In the genomic region with DNA sequence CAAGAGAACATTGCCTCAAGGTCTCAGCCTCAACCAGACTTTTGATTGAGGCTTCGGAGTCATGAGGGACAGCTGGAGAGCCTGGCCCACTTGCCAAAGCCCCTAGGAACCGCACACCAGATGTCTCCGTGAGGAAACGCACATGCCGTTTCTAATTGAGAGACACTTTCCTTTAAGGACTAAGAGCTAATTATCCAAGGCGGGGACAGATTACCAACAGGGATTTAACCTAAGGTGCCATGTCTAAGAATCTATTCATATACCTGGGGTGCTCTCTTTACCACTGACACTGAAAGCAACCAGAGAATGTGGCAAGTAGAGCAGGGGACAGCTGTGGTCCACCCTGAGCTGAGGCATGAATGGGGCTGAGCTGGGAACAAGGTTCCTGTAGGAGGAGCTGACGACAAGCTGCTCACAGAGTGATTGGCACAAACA, we compare ENCODE assay signal across 18 mouse cellular contexts.
DNase-seq lines count a peak whose midpoint lies in the region; ATAC-seq and TF ChIP-seq lines count a peak whose summit lies in the region.
"Had no signal": no experiment of that assay in that cellular context is flagged by ENCODE, and none has a peak within 500 bp of the region (broad histone marks: within the 10 kb centered on the region; RNA-seq: fewer than 3 reads in every experiment).

No protein-coding gene starts in this region.

- H3K9ac ChIP-seq in embryonic facial prominence, embryonic 11.5 days (replicated peaks; ENCODE audit: low read length) = no peak overlapping the region
- no peak overlapping the region for H3K9ac ChIP-seq in midbrain, embryonic 13.5 days (replicated peaks)
- no peak overlapping the region for H3K9ac ChIP-seq in midbrain, postnatal 0 days (replicated peaks; ENCODE audit: low read length, poor library complexity, severe bottlenecking)
- no peak overlapping the region for H3K9ac ChIP-seq in forebrain, embryonic 13.5 days
- H3K9ac ChIP-seq: heart, embryonic 13.5 days; liver, embryonic 14.5 days had no signal

- 43% methylated on average over 7 of the region's 7 CpGs for WGBS in embryonic facial prominence, embryonic 11.5 days
- 54% methylated on average over 7 of the region's 7 CpGs for WGBS in embryonic facial prominence, embryonic 10.5 days
- 44% methylated on average over 7 of the region's 7 CpGs for WGBS in midbrain, embryonic 13.5 days
- WGBS in midbrain, postnatal 0 days = 45% methylated on average over 7 of the region's 7 CpGs
- WGBS in forebrain, embryonic 13.5 days = 24% methylated on average over 7 of the region's 7 CpGs

- H3K9me3 ChIP-seq in embryonic facial prominence, embryonic 11.5 days (replicated peaks; ENCODE audit: control insufficient read depth, low read length) = no peaks in the 10 kb centered on the region
- no peaks in the 10 kb centered on the region for H3K9me3 ChIP-seq in embryonic facial prominence, embryonic 10.5 days
- H3K9me3 ChIP-seq in midbrain, embryonic 13.5 days = no peaks in the 10 kb centered on the region
- no peaks in the 10 kb centered on the region for H3K9me3 ChIP-seq in midbrain, postnatal 0 days (ENCODE audit: low read length)
- no peaks in the 10 kb centered on the region for H3K9me3 ChIP-seq in forebrain, embryonic 13.5 days (replicated peaks)
- H3K9me3 ChIP-seq: heart, embryonic 13.5 days had no signal

- ATAC-seq in embryonic facial prominence, embryonic 11.5 days (replicated peaks; ENCODE audit: insufficient number of reproducible peaks, low FRiP score, low TSS enrichment, low read depth) = no peak
- ATAC-seq in midbrain, embryonic 13.5 days = peak; percentile 46; the same call in 1 of the 2 replicates
- no peak for ATAC-seq in midbrain, postnatal 0 days (ENCODE audit: low FRiP score)
- ATAC-seq in forebrain, embryonic 13.5 days = peak; percentile 81

- H3K27ac ChIP-seq in embryonic facial prominence, embryonic 11.5 days (replicated peaks; ENCODE audit: low read depth, low read length) = no peak overlapping the region
- H3K27ac ChIP-seq in embryonic facial prominence, embryonic 10.5 days (replicated peaks) = no peak overlapping the region
- H3K27ac ChIP-seq in midbrain, embryonic 13.5 days = no peak overlapping the region
- H3K27ac ChIP-seq in midbrain, postnatal 0 days (ENCODE audit: low read depth, low read length) = no peak overlapping the region
- peak overlapping the region; percentile 59 for H3K27ac ChIP-seq in forebrain, embryonic 13.5 days
- H3K27ac ChIP-seq: gastrocnemius, adult 2 months; heart, embryonic 13.5 days; kidney, postnatal 0 days; liver, embryonic 14.5 days had no signal

- H3K36me3 ChIP-seq in embryonic facial prominence, embryonic 11.5 days (replicated peaks; ENCODE audit: control insufficient read depth, insufficient read depth, low read depth, low read length) = no peaks in the 10 kb centered on the region
- no peaks in the 10 kb centered on the region for H3K36me3 ChIP-seq in embryonic facial prominence, embryonic 10.5 days (replicated peaks)
- no peaks in the 10 kb centered on the region for H3K36me3 ChIP-seq in midbrain, embryonic 13.5 days
- H3K36me3 ChIP-seq in midbrain, postnatal 0 days (ENCODE audit: insufficient read depth, low read length) = no peaks in the 10 kb centered on the region
- H3K36me3 ChIP-seq in forebrain, embryonic 13.5 days (ENCODE audit: poor library complexity, severe bottlenecking) = no peaks in the 10 kb centered on the region
- H3K36me3 ChIP-seq: heart, embryonic 13.5 days had no signal

- DNase-seq in embryonic facial prominence, embryonic 11.5 days (ENCODE audit: low spot score) = peak; percentile 17
- DNase-seq in embryonic facial prominence, embryonic 10.5 days (ENCODE audit: low spot score) = no peak
- no peak for DNase-seq in midbrain, postnatal 0 days (ENCODE audit: low spot score)
- peak; percentile 66 for DNase-seq in retina, embryonic 14.5 days (ENCODE audit: low spot score)
- no peak for DNase-seq in ovary, postnatal 14 days (ENCODE audit: low spot score)
- no peak for DNase-seq in B cell, adult 2 months
- DNase-seq: adrenal gland, postnatal 10 days; cerebellum, adult 18-20 months; gastrocnemius, adult 2 months; heart, postnatal 36 days; kidney, adult 11 months; layer of hippocampus, postnatal 36 days had no signal

- no peak for TF ChIP-seq CTCF in midbrain, postnatal 0 days (IDR thresholded peaks at IDR 0.05)

- H3K27me3 ChIP-seq in embryonic facial prominence, embryonic 11.5 days (ENCODE audit: control insufficient read depth, insufficient read depth, low read length) = no peaks in the 10 kb centered on the region
- no peaks in the 10 kb centered on the region for H3K27me3 ChIP-seq in embryonic facial prominence, embryonic 10.5 days (replicated peaks; ENCODE audit: low read depth, poor library complexity, severe bottlenecking)
- H3K27me3 ChIP-seq in midbrain, embryonic 13.5 days = no peaks in the 10 kb centered on the region
- peaks cover 4% of the 10 kb centered on the region; the same call in 1 of the 2 replicates for H3K27me3 ChIP-seq in midbrain, postnatal 0 days (ENCODE audit: insufficient read depth, low read length)
- peaks cover 5% of the 10 kb centered on the region for H3K27me3 ChIP-seq in forebrain, embryonic 13.5 days
- H3K27me3 ChIP-seq: heart, embryonic 13.5 days had no signal

- no peak overlapping the region for H3K4me2 ChIP-seq in embryonic facial prominence, embryonic 11.5 days (ENCODE audit: low read depth, low read length)
- H3K4me2 ChIP-seq in midbrain, embryonic 13.5 days (replicated peaks) = no peak overlapping the region
- H3K4me2 ChIP-seq in midbrain, postnatal 0 days (ENCODE audit: low read depth, low read length, poor library complexity, severe bottlenecking) = no peak overlapping the region
- no peak overlapping the region for H3K4me2 ChIP-seq in forebrain, embryonic 13.5 days
- H3K4me2 ChIP-seq: heart, embryonic 13.5 days had no signal

- no peaks in the 10 kb centered on the region for H3K4me1 ChIP-seq in embryonic facial prominence, embryonic 11.5 days (ENCODE audit: control insufficient read depth, insufficient read depth, low read length)
- H3K4me1 ChIP-seq in embryonic facial prominence, embryonic 10.5 days = peaks cover 54% of the 10 kb centered on the region
- peaks cover 17% of the 10 kb centered on the region for H3K4me1 ChIP-seq in midbrain, embryonic 13.5 days (replicated peaks)
- peaks cover 5% of the 10 kb centered on the region; the same call in 1 of the 2 replicates for H3K4me1 ChIP-seq in midbrain, postnatal 0 days (ENCODE audit: insufficient read depth, low read length)
- peaks cover 18% of the 10 kb centered on the region for H3K4me1 ChIP-seq in forebrain, embryonic 13.5 days

- no peak overlapping the region for H3K4me3 ChIP-seq in embryonic facial prominence, embryonic 11.5 days (ENCODE audit: low read depth, low read length)
- no peak overlapping the region for H3K4me3 ChIP-seq in embryonic facial prominence, embryonic 10.5 days
- H3K4me3 ChIP-seq in midbrain, embryonic 13.5 days (replicated peaks) = no peak overlapping the region
- H3K4me3 ChIP-seq in midbrain, postnatal 0 days (ENCODE audit: low read depth, low read length) = no peak overlapping the region
- no peak overlapping the region for H3K4me3 ChIP-seq in forebrain, embryonic 13.5 days
- H3K4me3 ChIP-seq: gastrocnemius, adult 2 months; heart, embryonic 13.5 days; myocyte had no signal

Comparison
In these comparisons a context has a peak if more than half of its experiments do, and no peak if none do; other contexts are left out.
1. ATAC-seq: peak in midbrain, embryonic 13.5 days (single experiment) and forebrain, embryonic 13.5 days (single experiment); none in embryonic facial prominence, embryonic 11.5 days (single experiment) and midbrain, postnatal 0 days (single experiment).
2. DNase-seq: peak in embryonic facial prominence, embryonic 11.5 days (single experiment) and retina, embryonic 14.5 days (single experiment); none in embryonic facial prominence, embryonic 10.5 days (single experiment), midbrain, postnatal 0 days (single experiment), ovary, postnatal 14 days (single experiment) and B cell, adult 2 months (0 of 2).